Mouse (Mus musculus) forebrain, embryonic 16.5 days (tissue): ENCODE data around the gene Eml3. TPM values are rescaled to one million over a fixed set of nuclear protein-coding genes. Genes with fewer than 3 reads are reported as not detected.
"Not testable (repeated sequence)": the region's sequence is repeated elsewhere in the genome, so short reads cannot be mapped to it uniquely, and the experiment has no call there.

ENCODE experiments used
- ATAC-seq: fragments of 200-750 bp; cut with Nextera tagmentation; 2 replicates; pipeline ENCODE4 v1.8.0; 2017; ENCODE audit warnings: mild to moderate bottlenecking, moderate library complexity
- H3K27ac ChIP-seq: fragments of 300-500 bp; sonication (generic); 2 replicates; pipeline ENCODE4 v1.5.1; 2014; ENCODE audit warnings: low read length, control low read depth
- H3K27me3 ChIP-seq: fragments of 300-500 bp; sonication (generic); replicated peaks from 2 replicates; pipeline ENCODE4 v1.6.1; 2014; ENCODE audit warnings: low read length; ENCODE audit not compliant: control insufficient read depth, insufficient read depth
- H3K36me3 ChIP-seq: fragments of 300-500 bp; sonication (generic); 2 replicates; pipeline ENCODE4 v1.6.1; 2014; ENCODE audit not compliant: control insufficient read depth, insufficient read depth
- H3K4me1 ChIP-seq: fragments of 300-500 bp; sonication (generic); replicated peaks from 2 replicates; pipeline ENCODE4 v1.6.1; 2014; ENCODE audit warnings: low read length; ENCODE audit not compliant: control insufficient read depth, insufficient read depth
- H3K4me2 ChIP-seq: fragments of 300-500 bp; sonication (generic); 2 replicates; pipeline ENCODE4 v1.6.1; 2014; ENCODE audit warnings: mild to moderate bottlenecking, low read length, control low read depth
- H3K4me3 ChIP-seq: fragments of 300-500 bp; sonication (generic); replicated peaks from 2 replicates; pipeline ENCODE4 v1.5.1; 2014; ENCODE audit warnings: mild to moderate bottlenecking, low read length, control low read depth
- H3K9ac ChIP-seq: fragments of 300-500 bp; sonication (generic); replicated peaks from 2 replicates; pipeline ENCODE4 v1.6.1; 2014; ENCODE audit warnings: low read depth, low read length, control low read depth
- H3K9me3 ChIP-seq: fragments of 300-500 bp; sonication (generic); 2 replicates; pipeline ENCODE4 v1.6.1; 2016; ENCODE audit warnings: low read length; ENCODE audit not compliant: control insufficient read depth
- WGBS: fragments of 180-500 bp; shearing (Covaris S2); extraction: QIAGEN DNeasy Blood & Tissue Kit; methylation state at CpG from one replicate; pipeline ENCODE4 v1.1.7; 2014; 5-methylcytosine and 5-hydroxymethylcytosine counted together
- polyA plus RNA-seq: library from polyadenylated mRNA; unstranded; fragments of >200 nt; fragmentation: Nextera tagmentation; extraction: Ambion mirVana; gene quantifications from 2 replicates; pipeline ENCODE4 v1.2.1, GENCODE M21; 2015

The Eml3 gene
- polyA plus RNA-seq, 1 experiment from 2014 or later: 9.7 TPM

- no peaks in the 10 kb centered on the region for H3K9me3 ChIP-seq
- peak within 1 kb of the TSS; percentile 82 for H3K27ac ChIP-seq
- peaks cover 26% of the 10 kb centered on the region for H3K4me1 ChIP-seq
- H3K36me3 ChIP-seq: no peaks in the 10 kb centered on the region
- peak; percentile 60 for ATAC-seq
- peak within 1 kb of the TSS; percentile 92 for H3K9ac ChIP-seq
- H3K4me3 ChIP-seq: peak within 1 kb of the TSS; percentile 84
- 2% methylated on average over 54 of the region's 54 CpGs for WGBS
- peak within 1 kb of the TSS; percentile 97 for H3K4me2 ChIP-seq
- no peaks in the 10 kb centered on the region for H3K27me3 ChIP-seq
Measured at GRCm38 (mm10) chr19:8892829-8893766, 36.3 kb upstream of the Eml3 start, which contains the start of gene Ints5. Ints5 (plus strand) TSS chr19:8893005.

GRCm38 (mm10) chr19:8895397-8895960, 33.9 kb upstream of the Eml3 start:
- H3K9me3 ChIP-seq: no peaks in the 10 kb centered on the region
- WGBS: 91% methylated on average over 9 of the region's 9 CpGs
- peaks cover 31% of the 10 kb centered on the region for H3K4me1 ChIP-seq

GRCm38 (mm10) chr19:8896231-8896630, 33.1 kb upstream of the Eml3 start:
- H3K36me3 ChIP-seq, H3K4me2 ChIP-seq, H3K27ac ChIP-seq, H3K27me3 ChIP-seq, H3K9ac ChIP-seq, ATAC-seq, H3K4me3 ChIP-seq, H3K9me3 ChIP-seq: not testable (repeated sequence)
- 93% methylated on average over 5 of the region's 5 CpGs for WGBS
- H3K4me1 ChIP-seq: peaks cover 31% of the 10 kb centered on the region

More at GRCm38 (mm10) chr19:8895397-8895960, 33.9 kb upstream of the Eml3 start:
- Histone ChIP-seq H3K4me2 (no peak overlapping the region), H3K27ac (no peak overlapping the region), H3K4me3 (no peak overlapping the region), H3K27me3 (no peaks in the 10 kb centered on the region), H3K36me3 (no peaks in the 10 kb centered on the region), H3K9ac (no peak overlapping the region)
- no peak for ATAC-seq

GRCm38 (mm10) chr19:8897211-8897864, 32.0 kb upstream of the Eml3 start:
- peak overlapping the region; percentile 72 for H3K4me2 ChIP-seq
- not testable (repeated sequence) for H3K9me3 ChIP-seq, H3K27me3 ChIP-seq, H3K36me3 ChIP-seq
- H3K9ac ChIP-seq: peak overlapping the region; percentile 96
- H3K4me3 ChIP-seq: peak overlapping the region; percentile 98
- WGBS: 26% methylated on average over 21 of the region's 21 CpGs
- H3K4me1 ChIP-seq: peaks cover 31% of the 10 kb centered on the region
- peak; percentile 32 for ATAC-seq
- H3K27ac ChIP-seq: peak overlapping the region; percentile 85

- H3K27ac ChIP-seq: peak within 1 kb of the TSS; percentile 85
- peak within 1 kb of the TSS; percentile 97 for H3K4me2 ChIP-seq
- H3K4me3 ChIP-seq: peak within 1 kb of the TSS; percentile 98
- H3K9ac ChIP-seq: peak within 1 kb of the TSS; percentile 96
- H3K4me1 ChIP-seq: peaks cover 31% of the 10 kb centered on the region
- no peaks in the 10 kb centered on the region for H3K27me3 ChIP-seq
- peak; percentile 98 for ATAC-seq
- WGBS: under 1% methylated on average over 53 of the region's 53 CpGs
- peaks cover 6% of the 10 kb centered on the region for H3K36me3 ChIP-seq
- H3K9me3 ChIP-seq: no peaks in the 10 kb centered on the region
Measured at GRCm38 (mm10) chr19:8897865-8898495, 31.4 kb upstream of the Eml3 start, which contains the start of gene Ganab. Ganab (plus strand) TSS chr19:8898071.

GRCm38 (mm10) chr19:8898576-8898975, 30.8 kb upstream of the Eml3 start:
- H3K27me3 ChIP-seq: no peaks in the 10 kb centered on the region
- peak overlapping the region; percentile 97 for H3K4me2 ChIP-seq
- peaks cover 27% of the 10 kb centered on the region for H3K4me1 ChIP-seq
- H3K4me3 ChIP-seq: peak overlapping the region; percentile 98
- no peak for ATAC-seq
- peaks cover 8% of the 10 kb centered on the region for H3K36me3 ChIP-seq
- 11% methylated on average over 13 of the region's 13 CpGs for WGBS
- H3K9me3 ChIP-seq: no peaks in the 10 kb centered on the region
- peak overlapping the region; percentile 96 for H3K9ac ChIP-seq
- peak overlapping the region; percentile 76 for H3K27ac ChIP-seq

- WGBS: 54% methylated on average over 3 of the region's 3 CpGs
- Histone ChIP-seq H3K9me3 (no peaks in the 10 kb centered on the region), H3K9ac (peak overlapping the region; percentile 96; the same call in 1 of the 2 replicates), H3K36me3 (peaks cover 11% of the 10 kb centered on the region), H3K4me2 (peak overlapping the region; percentile 97), H3K27me3 (no peaks in the 10 kb centered on the region), H3K4me1 (peaks cover 23% of the 10 kb centered on the region), H3K4me3 (peak overlapping the region; percentile 98), H3K27ac (no peak overlapping the region)
- ATAC-seq: no peak
Measured at GRCm38 (mm10) chr19:8899079-8899478, 30.3 kb upstream of the Eml3 start.

GRCm38 (mm10) chr19:8903412-8903811, 25.9 kb upstream of the Eml3 start:
- no peak overlapping the region for H3K4me2 ChIP-seq
- no peak for ATAC-seq
- peaks cover 12% of the 10 kb centered on the region for H3K4me1 ChIP-seq
- no peak overlapping the region for H3K27ac ChIP-seq
- no peaks in the 10 kb centered on the region for H3K27me3 ChIP-seq
- peaks cover 45% of the 10 kb centered on the region for H3K36me3 ChIP-seq
- 95% methylated on average over 5 of the region's 5 CpGs for WGBS
- no peaks in the 10 kb centered on the region for H3K9me3 ChIP-seq
- no peak overlapping the region for H3K4me3 ChIP-seq
- no peak overlapping the region for H3K9ac ChIP-seq
